Mouse (Mus musculus) cerebellum, adult 2 months (tissue): ENCODE measurements around the gene Hivep3. TPM values are rescaled to one million over a fixed set of nuclear protein-coding genes. Genes with fewer than 3 reads are reported as not detected.

ENCODE experiments used
- DNase-seq, 2 experiments: peaks; one replicate each; pipeline ENCODE4 v3.0.0; 2021
- H3K27ac ChIP-seq: fragments of 200-500 bp; 2 replicates; pipeline ENCODE4 v1.5.1; 2012; ENCODE audit warnings: low read length, control low read depth, inconsistent platforms; ENCODE audit not compliant: insufficient read depth
- H3K27me3 ChIP-seq: fragments of 200-500 bp; 2 replicates; pipeline ENCODE4 v1.6.1; 2012; ENCODE audit warnings: inconsistent platforms, mild to moderate bottlenecking, low read length, moderate library complexity; ENCODE audit not compliant: control insufficient read depth, insufficient read depth
- H3K4me1 ChIP-seq: fragments of 200-500 bp; 2 replicates; pipeline ENCODE4 v1.6.1; 2011; ENCODE audit warnings: low read length; ENCODE audit not compliant: control insufficient read depth, insufficient read depth
- H3K4me3 ChIP-seq: fragments of 200-500 bp; replicated peaks from 2 replicates; pipeline ENCODE3; 2011; ENCODE audit warnings: mild to moderate bottlenecking, low read depth, low read length, control low read depth; ENCODE audit not compliant: insufficient read depth
- CTCF ChIP-seq: fragments of 200-500 bp; IDR thresholded peaks from 2 replicates; pipeline ENCODE4 v1.5.1; 2011; ENCODE audit warnings: low read depth, mild to moderate bottlenecking, control low read depth, low read length, moderate library complexity, borderline replicate concordance; ENCODE audit not compliant: insufficient read depth
- POLR2A ChIP-seq: fragments of 200-500 bp; IDR thresholded peaks from 2 replicates; pipeline ENCODE4 v1.6.1; 2011; ENCODE audit warnings: low read length, control low read depth, borderline replicate concordance; ENCODE audit not compliant: insufficient read depth
- WGBS: fragments of 180-500 bp; shearing (Covaris S2); methylation state at CpG from one replicate; pipeline ENCODE4 v1.1.7; 2018; 5-methylcytosine and 5-hydroxymethylcytosine counted together
- polyA plus RNA-seq: library from polyadenylated mRNA; depleted of rRNA; stranded (reverse); fragments of >200 nt; gene quantifications from 2 replicates; pipeline ENCODE4 v1.2.3, GENCODE M21; 2012

Hivep3 gene
- polyA plus RNA-seq, 1 experiment = 36.8 TPM

DNA sequence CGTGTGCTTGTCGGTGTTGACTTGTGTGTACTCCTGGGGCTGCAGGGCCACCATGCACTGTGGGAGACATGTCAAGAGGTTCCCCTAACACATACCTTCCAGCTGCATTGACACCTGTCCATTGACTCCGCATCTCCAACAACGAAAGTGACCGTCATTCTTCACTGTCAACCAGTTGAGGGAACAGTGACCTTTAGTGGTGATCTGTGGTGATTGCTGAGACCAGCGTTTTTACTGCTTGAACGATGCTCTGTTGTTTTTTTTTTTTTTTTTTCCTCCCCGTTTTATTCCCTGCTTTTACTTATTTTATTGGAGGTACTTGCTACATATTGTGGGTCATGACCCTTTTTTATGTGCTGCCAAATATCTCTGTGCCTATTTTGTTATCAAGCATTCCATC, 323.9 kb downstream of the Hivep3 start:
- 84% methylated on average over 8 of the region's 8 CpGs for WGBS
- Histone ChIP-seq H3K4me1 (no peaks in the 10 kb centered on the region), H3K27me3 (no peaks in the 10 kb centered on the region), H3K27ac (no peak overlapping the region), H3K4me3 (no peak overlapping the region)
- no peak for DNase-seq
- no peak for TF ChIP-seq CTCF
- no peak for TF ChIP-seq POLR2A

- H3K4me1 ChIP-seq = peaks cover 5% of the 10 kb centered on the region; the same call in 1 of the 2 replicates
- TF ChIP-seq POLR2A = no peak
- TF ChIP-seq CTCF = no peak
- no peak for DNase-seq
- no peaks in the 10 kb centered on the region for H3K27me3 ChIP-seq
- H3K4me3 ChIP-seq = no peak overlapping the region
- WGBS = 79% methylated on average over 3 of the region's 3 CpGs
- H3K27ac ChIP-seq = no peak overlapping the region
Observed at GRCm38 (mm10) chr4:120058157-120058556, 324.6 kb downstream of the Hivep3 start.

- Histone ChIP-seq H3K27ac (no peak overlapping the region), H3K4me1 (peaks cover 11% of the 10 kb centered on the region; the same call in 1 of the 2 replicates), H3K4me3 (no peak overlapping the region), H3K27me3 (no peaks in the 10 kb centered on the region)
- DNase-seq = no peak
- TF ChIP-seq CTCF (no peak), POLR2A (no peak)
- 71% methylated on average over 10 of the region's 10 CpGs for WGBS
Observed at GRCm38 (mm10) chr4:120058794-120059193, 325.2 kb downstream of the Hivep3 start.

- 91% methylated on average over 6 of the region's 6 CpGs for WGBS
- no peak for DNase-seq
- Histone ChIP-seq H3K27me3 (no peaks in the 10 kb centered on the region), H3K4me1 (peaks cover 11% of the 10 kb centered on the region; the same call in 1 of the 2 replicates), H3K27ac (no peak overlapping the region), H3K4me3 (no peak overlapping the region)
- TF ChIP-seq CTCF (no peak), POLR2A (no peak)
Observed at GRCm38 (mm10) chr4:120061727-120062126, 328.1 kb downstream of the Hivep3 start.

DNA sequence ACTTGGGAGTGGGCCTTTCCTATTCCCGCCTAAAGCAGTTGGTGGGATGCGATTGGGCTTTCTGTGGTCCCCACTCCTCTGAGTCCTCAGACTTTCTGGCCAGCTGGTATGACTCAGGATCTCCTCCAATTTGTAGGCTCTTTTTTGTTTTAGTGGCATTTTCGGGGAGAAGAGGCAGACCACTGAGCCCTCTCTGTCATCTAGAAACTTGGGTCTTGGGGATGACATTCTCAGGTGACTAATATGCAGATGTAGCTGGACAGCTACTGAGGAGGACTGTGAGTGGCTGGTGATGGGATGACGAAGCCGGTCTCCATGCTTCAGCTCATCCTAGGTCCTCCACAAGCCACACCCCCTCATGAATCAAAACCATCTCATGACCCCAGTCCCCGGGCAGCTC, 328.6 kb downstream of the Hivep3 start:
- no peak for TF ChIP-seq POLR2A
- no peak for TF ChIP-seq CTCF
- H3K4me3 ChIP-seq = no peak overlapping the region
- DNase-seq = no peak
- H3K27me3 ChIP-seq = no peaks in the 10 kb centered on the region
- peaks cover 11% of the 10 kb centered on the region; the same call in 1 of the 2 replicates for H3K4me1 ChIP-seq
- no peak overlapping the region for H3K27ac ChIP-seq
- WGBS = 92% methylated on average over 6 of the region's 6 CpGs

DNA sequence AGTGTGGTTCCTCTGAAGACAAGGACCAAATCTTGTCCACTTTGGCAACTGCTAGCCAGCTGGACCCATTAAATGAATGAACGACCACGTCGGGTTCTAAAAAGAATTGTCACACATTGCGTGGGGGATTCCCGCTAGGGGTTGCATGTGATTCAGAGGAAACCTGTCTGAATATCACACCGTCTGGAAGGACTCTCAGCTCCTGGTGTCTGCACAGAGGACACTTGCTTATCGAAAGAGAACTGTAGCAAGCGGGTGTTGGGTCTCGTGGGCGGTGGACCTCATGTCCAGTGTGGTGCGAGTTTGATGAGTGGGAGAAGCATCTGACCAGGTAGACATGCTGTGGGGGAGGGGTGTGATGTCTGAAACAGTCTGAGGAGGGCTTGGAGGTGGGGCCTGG, 329.2 kb downstream of the Hivep3 start:
- no peak for TF ChIP-seq CTCF
- no peak for TF ChIP-seq POLR2A
- WGBS = 91% methylated on average over 11 of the region's 11 CpGs
- H3K4me1 ChIP-seq = peaks cover 13% of the 10 kb centered on the region
- no peak overlapping the region for H3K4me3 ChIP-seq
- DNase-seq = no peak
- H3K27ac ChIP-seq = no peak overlapping the region
- no peaks in the 10 kb centered on the region for H3K27me3 ChIP-seq

DNA sequence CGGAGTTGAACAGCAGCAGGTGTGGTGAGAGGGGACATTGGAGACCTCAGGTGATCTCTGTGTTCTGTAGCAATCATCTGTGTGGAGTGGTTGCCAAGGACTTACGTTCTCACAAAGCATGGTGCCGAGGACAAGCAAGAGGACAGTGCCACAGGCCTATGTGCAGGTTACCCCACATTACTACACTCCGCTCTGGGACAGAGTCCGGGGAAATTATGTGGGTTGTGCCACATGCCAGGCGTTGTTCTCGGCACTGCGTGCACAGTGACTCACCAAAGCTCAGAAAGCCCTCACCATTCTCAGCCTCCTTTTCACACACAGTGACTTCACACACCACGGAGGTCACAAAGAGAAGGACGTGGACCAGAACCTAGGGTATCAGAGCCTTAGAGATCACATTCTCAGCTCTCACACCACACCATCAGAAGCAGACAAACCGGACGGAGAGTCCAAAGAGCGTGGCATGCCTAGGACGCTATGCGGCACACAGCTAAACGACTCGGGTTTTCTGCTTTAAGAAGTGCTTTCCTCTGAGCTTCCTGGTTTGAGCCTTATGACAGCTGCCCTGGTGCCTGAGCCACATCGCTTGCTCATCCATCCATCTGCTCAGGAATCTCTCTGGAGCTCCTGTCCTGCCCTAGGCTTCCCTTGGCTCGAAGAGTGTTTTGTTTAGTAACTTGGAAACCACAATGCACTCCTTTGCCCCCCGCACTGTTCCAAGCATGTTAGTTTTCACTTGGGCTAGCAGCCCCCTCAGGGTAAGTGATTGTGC, 330.0 kb downstream of the Hivep3 start:
- peaks cover 13% of the 10 kb centered on the region for H3K4me1 ChIP-seq
- no peak for TF ChIP-seq CTCF
- TF ChIP-seq POLR2A = no peak
- WGBS = 72% methylated on average over 20 of the region's 20 CpGs
- no peaks in the 10 kb centered on the region for H3K27me3 ChIP-seq
- H3K27ac ChIP-seq = no peak overlapping the region
- DNase-seq = no peak
- H3K4me3 ChIP-seq = no peak overlapping the region

- 95% methylated on average over 10 of the region's 10 CpGs for WGBS
- Histone ChIP-seq H3K4me3 (no peak within 1 kb of the TSS), H3K27ac (no peak within 1 kb of the TSS), H3K27me3 (no peaks in the 10 kb centered on the region), H3K4me1 (peaks cover 22% of the 10 kb centered on the region)
- no peak for TF ChIP-seq CTCF
- no peak for TF ChIP-seq POLR2A
- no peak for DNase-seq
Observed at GRCm38 (mm10) chr4:120064696-120065095, 331.1 kb downstream of the Hivep3 start, which contains the start of gene AL607142.1. AL607142.1 (plus strand) TSS chr4:120064996.
